Mouse (Mus musculus): ENCODE data around the gene H2-T24.
A peak's percentile ranks its signal among the peaks of the same experiment; 100 is the strongest.
"Not testable (repeated sequence)": the region's sequence is repeated elsewhere in the genome, so short reads cannot be mapped to it uniquely, and the experiment has no call there.

The H2-T24 gene

DNA sequence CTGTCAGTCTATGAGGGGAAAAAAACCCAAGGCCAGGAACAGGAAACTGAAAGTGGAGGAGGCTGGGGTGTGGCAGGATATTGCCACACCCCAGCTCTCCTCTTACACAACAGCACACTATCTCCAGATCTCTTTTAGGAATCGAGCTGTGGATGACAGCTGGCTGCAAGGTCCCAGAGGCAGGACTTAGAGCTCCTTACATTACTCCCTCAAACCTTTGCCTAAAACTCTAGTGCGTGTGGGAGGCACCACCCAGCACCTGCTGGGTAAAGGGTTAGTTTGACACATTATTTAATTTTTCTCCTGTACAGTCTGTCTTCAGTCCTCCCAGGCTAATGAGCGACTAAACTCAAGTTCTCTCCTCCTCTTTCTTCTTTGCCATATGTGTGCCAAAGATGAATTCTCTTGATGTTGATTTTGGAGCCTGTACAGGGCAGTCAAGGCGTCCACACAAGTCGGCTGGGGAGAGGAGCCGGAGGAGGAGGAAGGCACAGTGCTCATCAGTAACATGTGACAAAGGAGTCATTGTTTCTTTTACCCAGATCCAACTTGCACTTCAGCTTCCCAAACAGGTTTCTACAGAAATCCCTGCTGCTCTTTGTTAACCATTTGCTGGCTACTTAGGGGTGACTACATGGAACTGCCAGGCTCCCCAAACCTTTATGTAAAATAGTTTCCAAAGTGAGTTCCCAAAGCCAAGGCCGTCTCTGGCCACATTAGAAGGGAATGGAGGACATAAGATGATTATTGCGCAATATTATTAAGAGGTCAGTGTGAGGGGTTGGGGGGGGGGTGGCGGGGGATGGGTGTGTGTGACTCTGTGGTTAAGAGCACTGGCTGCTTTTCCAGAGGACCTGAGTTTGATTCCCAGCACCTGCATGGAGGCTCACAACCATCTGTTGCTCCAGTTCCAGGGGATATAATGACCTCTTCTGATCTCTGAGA lies 3.6 kb upstream of the H2-T24 start:
- no peak for DNase-seq (ENCODE audit: low spot score)

DNA sequence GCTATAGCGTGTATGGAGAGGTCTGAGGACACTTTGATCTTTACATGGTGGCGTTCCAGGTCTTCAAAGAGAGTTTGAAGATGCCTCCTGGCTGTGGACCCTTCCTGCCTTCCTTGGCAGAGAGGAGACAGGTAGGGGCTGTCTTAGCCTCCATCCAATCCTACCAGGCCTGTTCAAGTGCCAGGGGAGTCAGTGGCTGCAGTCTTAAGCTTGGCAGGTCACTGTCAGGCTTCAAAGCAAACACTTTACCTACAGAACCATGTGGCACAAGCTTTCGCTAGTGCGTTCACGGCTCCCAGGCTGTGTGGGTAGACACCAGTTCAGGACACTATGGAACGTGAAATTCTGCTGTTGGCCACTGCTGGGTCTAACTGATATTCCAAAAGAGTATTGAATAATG lies 2.6 kb upstream of the H2-T24 start:
- DNase-seq (ENCODE audit: low spot score) = no peak

DNA sequence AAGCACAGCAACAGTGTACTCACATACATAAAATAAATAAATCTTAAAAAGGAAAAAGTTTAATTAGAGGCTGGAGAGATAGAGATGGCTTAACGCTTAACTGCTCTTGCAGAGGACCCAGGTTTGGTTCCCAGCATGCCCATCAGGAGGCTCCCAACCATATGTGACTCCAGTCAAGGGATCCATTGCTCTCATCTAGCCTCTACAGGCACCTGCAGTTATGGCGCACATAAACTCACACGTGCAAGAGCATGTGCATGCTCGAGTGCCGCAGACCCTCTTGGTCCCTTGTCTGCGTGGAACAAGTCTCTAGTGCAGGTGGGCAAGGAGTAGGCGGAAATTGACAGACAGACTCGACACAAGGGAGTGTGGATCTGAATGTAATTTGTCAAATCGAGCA lies 1.7 kb upstream of the H2-T24 start:
- DNase-seq (ENCODE audit: low spot score) = no peak

DNA sequence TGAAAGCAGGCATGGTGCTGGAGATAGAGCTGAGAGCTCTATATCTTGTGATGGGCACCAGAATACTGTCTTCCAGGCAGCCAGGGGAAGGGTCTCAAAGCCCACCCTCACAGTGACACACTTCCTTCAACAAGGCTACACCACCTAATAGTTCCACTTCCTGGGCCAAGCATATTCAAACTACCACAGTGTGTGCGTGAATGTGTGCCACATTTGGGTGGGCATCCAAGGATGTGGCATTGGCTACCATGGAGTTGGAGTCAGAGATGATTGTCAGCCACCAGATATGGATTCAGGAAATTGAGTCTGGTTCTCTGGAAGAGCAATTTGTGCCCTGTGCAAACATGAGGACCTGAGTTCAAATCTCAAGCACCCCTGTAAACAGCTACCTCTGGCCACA lies 949 bp upstream of the H2-T24 start:
- DNase-seq (ENCODE audit: low spot score) = no peak

DNA sequence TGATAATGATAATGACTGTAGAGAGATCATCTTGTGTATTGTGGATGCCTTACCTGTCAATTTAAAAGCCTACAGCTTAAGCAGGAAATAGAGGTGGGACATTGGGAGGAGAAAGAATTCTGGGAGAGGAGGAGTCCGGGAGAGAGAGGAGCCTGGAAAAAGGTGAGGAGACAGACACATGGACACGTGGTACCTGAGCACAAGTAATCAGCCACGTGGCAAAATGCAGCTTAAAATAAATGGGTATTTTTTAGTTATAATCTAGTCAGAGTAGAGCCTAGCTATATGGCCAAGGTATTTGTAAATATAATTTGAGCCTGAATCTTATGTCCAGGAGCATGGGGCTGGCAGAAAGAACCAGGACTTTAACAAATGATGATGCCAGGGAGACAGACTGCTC lies 841 bp downstream of the H2-T24 start:
- DNase-seq (ENCODE audit: low spot score) = no peak

DNA sequence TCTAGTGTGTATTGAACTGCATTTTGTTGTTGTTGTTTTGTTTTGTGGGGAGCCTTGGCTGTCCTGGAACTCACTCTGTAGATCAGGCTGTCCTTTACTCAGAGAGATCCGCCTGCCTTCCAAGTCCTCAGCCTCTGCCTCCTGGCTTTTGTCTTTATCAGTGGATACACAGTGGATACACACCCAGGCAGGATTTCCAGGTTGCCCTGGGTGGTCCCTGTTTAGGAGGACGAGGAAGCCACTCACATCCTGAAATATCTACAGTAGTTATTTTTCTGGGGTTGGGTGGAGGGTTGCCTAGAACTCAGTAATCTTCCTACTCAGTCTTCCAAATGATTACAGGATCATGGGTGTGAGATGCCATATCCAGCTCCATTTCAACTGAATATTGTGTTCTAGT lies 1.4 kb downstream of the H2-T24 start:
- no peak for DNase-seq (ENCODE audit: low spot score)

DNA sequence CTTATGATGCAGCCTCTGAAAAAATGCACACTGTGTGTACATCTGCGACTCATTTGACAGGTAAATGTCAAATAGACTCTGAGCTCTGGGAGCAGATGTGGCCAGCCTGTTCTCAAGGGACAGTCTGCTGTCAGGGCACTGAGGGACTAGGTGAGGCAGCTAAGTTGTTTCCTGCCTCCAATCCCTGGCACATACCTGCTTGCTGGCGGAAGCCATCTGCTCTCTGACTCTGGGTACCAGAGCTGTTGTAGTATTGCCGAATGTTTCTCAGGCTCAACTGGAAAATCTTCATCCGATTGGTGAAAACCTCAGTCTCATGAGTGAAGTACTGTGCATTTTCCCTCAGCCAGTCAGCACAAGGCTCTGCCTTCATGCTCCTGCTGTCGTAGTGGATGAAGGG lies 3.3 kb downstream of the H2-T24 start:
- DNase-seq (ENCODE audit: low spot score) = no peak

DNA sequence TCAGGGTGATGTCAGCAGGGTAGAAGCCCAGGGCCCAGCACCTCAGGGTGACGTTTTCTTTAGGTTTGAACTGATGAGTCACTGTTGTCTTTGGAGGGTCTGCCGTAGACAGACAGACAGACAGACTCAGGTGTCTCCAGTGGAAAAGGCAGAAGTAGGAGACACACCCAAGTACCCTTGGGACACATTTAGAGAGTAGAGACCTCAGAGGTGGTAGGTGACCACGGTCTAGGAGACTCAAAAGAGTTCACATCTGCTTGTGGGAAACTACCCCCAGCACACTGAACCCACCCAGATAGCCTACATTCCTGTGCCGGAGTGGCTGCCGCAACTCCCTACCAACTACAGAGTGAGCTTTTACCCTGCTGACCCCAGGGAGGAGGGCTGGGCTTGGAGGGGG lies 5.4 kb downstream of the H2-T24 start:
- DNase-seq (ENCODE audit: low spot score) = no peak

DNA sequence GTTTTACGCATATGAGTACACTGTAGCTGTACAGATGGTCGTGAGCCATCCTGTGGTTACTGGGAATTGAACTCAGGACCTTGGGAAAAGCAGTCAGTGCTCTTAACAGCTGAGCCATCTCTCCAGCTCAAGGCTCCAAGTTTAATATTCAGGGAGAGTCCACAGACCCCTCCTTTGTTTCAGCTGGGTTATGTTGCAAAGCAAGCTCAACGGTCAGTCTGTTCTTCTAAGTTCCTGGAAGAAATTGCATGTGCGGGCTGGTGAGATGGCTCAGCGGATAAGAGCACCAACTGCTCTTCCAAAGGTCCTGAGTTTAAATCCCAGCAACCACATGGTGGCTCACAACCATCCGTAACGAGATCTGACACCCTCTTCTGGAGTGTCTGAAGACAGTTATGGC lies 16.0 kb downstream of the H2-T24 start:
- not testable (repeated sequence) for DNase-seq (ENCODE audit: low spot score)

DNA sequence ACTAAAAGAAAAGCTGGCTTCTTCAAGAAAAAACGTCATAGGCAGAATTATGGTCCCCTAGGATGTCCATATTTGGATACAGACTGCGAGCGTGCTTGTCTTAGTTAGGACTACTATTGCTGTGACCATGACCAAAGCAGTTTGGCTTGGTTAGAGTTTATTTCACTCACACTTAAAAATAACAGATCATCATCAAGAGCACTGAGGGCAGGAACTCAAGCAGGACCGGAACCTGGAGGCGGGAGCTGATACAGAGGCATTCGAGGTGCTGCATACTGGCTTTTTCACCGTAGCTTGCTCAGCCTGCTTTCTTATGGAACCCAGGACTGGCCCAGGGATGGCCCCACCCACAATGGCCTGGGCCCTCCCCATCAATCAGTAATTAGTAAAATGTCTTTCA lies 17.0 kb downstream of the H2-T24 start:
- no peak for DNase-seq (ENCODE audit: low spot score)

DNA sequence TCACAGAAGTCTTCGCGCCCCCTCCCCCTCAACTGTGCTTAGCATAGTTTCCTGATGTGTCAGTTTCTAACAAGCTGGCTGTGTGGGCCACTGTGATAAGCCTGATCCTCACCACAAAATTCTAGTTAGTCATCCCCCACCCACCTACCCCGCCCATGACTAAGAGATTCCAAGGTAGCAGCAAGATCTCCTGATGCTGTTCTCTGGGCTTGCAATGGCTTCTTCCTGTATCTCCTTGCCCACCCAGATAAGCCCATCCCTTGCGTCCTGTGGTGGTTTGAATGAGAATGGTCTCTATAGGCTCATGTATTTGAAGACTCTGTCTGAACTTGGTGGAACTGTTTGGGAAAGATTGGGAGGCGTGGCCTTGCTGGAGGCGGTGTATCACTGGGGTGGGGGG lies 18.4 kb downstream of the H2-T24 start:
- no peak for DNase-seq (ENCODE audit: low spot score)

DNA sequence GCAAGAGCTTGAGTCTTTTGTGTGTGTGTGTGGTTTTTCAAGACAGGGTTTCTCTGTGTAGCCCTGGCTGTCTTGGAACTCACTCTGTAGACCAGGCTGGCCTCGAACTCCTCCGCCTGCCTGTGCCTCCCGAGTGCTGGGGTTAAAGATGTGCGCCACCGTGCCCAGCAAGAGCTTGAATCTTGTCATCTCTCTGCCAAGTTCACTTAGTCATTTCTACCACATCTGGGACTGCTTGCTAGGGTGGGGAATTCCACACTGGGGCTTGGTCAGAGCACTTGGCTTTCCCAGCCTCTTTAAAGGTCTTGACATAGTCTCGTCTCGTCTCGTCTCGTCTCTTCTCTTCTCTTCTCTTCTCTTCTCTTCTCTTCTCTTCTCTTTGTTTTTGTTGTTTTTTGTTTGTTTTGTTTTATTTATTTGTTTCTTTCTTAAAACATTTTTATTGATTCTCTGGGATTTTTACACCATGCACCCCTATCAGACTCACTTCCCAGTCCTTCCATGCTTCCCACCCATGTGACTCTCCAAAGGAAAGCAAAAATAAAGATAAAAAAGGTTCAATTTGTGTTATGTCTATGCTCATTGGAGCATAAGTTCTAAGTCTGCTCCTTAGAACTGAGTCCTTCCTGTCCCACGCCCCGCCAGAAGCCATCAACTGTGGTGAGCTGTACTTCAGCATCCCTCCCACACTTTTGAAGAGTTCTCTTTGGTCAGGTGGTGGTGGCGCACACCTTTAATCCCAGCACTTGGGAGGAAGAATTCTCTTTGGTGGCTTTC lies 19.1 kb downstream of the H2-T24 start:
- no peak for DNase-seq (ENCODE audit: low spot score)

DNA sequence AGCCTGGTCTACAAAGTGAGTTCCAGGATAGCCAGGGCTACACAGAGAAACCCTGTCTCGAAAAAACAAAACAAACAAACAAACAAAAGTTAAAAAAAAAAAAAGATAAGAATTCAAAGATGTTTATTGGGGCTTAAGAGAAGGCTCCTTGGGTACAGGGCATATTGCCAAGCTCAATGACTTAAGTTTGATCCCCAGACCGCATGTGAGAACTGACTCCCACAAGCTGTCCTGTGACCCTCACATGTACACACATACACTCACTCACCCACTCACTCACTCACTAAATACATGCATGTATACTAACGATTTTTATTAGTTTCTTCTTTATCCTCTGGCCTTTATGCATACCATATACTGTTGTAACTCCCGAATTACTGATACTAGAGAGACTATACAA lies 20.0 kb downstream of the H2-T24 start:
- DNase-seq (ENCODE audit: low spot score) = no peak

DNA sequence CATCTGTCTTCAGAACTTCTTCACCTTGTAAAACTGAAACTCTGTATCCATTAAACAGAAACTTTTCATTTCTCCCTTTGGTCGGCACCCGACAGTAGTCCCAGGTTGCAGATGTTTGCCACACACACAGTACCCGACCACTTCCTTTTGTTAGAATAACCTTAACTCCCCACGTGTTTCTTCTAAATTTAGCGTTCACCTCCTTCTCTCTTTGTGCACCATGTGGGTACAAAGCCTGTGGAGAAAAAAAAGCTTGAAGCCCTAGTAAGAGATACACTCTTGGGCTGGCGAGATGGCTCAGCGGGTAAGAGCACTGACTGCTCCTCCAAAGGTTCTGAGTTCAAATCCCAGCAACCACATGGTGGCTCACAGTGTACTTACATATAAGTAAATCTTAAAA lies 21.0 kb downstream of the H2-T24 start:
- DNase-seq (ENCODE audit: low spot score) = no peak

DNA sequence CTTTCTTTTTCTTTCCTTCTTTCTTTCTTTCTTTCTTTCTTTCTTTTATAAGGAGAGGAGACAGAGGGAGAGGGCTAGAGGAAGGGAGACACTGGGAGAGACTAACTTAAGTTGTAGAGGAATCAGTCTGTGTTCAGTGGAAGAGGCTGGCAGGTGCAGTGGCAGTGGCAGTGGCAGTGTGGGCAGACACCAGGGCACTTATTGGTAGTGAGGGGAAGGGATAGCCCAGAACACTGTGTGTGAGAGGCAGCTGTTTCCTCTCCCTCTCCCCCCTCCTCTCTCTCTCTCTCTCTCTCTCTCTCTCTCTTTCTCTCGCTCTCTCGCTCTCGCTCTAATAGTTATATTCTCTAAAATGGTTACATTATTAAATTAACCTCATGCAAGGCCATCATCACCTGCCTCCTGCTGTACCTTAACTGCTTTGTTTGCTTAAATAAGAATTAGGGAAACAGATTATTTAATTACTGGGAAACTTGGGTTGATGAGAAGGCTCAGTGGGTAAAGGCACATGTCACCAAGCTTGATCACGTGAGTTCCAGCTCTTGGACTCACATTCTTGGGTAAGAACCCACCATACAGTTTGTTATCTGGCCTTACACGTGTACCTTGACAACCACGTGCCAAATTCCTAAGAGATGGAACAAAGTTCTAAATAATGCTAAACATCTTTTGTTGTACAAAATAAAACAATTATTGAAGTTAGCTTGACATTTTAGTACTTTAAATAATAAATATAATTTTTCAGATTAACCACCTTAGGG lies 21.6 kb downstream of the H2-T24 start:
- no peak for DNase-seq (ENCODE audit: low spot score)

DNA sequence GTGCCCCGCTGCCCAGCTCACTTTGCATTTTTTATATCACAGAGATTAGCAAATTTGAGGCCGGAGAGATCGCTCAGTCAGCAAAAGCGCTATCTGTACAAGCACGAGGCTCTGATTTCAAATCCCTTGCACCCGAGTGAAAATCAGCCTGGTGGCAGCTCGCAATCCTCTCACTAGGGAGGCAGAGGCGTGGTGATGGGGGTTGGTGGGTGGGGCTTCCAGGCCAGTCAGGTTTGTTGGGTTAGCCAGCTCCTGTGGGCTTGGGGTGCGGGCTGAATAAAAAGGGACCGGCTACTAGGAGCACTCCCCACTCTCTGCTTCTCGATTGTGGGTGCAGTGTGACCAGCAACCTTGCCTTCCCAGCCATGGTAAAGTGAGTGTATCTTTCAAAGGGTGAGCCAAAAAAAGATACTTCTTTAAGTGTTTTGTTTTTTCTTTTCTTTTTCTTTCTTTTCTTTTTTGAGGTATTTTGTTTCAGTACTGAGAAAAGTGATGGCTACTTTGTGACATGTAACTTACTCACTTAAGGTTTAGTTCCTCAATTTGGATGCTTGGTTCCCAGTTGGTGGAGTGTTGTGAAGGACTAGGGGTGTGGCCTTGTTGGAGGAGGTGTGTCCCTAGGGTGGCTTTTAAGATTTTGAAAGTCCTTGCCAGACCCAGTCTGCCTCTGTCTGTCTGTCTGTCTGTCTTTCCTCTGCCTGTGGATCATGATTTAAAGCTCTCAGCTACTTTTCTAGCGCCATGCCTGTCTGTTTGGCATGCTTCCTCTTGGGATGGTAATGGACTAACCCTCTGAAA lies 22.4 kb downstream of the H2-T24 start:
- DNase-seq (ENCODE audit: low spot score) = no peak

DNA sequence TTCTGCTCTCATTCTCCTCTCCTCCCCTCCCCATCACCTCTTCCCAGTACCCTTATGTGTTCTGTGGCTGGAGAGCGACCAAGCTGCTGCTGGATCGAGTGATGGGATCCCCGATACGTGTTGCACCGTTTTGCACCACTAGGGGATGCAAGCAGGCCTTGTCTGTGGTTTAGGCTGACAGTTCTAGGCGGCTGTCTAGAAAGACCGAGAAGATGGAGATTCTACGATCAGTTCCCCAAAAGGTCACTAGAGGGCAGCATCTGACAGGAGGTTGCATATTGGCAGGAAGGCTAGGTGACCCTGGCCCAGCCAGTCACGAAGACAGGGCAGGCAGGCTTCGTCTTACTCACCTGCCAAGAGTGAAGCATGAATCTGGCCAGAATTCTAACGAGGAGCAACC lies 23.4 kb downstream of the H2-T24 start:
- DNase-seq (ENCODE audit: low spot score) = peak; percentile 89

DNA sequence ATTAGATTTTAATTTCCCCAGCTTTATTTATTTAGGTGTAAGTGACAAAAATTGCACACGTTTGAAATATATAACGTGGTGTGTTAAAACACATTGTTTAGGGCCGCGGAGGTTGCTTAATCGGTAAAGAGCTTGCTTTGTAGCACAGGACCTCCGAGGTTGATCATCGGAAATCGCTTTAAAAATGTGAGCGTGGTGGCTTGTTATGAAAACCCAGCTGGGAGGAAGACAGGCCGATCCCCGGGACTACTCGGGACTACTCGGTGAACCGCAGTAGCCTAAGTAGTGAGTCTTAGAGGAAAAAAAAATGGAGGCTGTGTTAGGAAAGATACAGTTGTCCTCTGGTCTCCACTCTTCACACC lies 25.5 kb downstream of the H2-T24 start:
- no peak for DNase-seq (ENCODE audit: low spot score)

DNA sequence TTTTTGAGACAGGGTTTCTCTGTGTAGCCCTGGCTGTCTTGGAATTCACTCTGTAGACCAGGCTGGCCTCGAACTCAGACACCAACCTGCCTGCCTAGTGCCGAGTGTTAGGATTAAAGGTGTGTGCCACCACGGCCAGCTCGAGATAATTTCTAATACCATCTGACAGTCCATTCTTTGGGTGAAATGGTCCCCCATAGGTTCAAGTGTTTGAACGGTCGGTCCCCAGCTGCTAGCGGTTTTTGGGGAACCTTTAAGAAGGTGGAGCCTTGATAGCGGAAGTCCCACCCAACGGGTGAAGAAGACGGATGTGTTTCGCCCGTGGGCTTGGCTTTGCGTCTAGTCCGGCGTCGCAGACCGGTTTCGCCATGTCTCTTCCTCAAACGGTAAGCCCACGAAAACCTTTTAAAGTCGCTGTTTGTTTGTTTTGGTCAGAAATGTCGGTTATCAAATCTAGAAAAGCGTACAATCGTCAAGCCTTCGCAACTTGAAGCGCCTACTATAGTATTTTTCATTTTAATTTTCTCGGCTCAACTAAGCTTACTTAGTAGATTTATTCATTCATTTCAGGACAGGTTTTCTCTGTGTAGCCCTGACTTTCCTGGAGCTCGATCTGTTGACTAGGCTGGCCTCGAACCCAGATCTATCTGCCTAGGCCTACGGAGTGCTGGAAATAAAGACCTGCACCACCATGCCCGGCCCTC lies 26.0 kb downstream of the H2-T24 start:
- peak; percentile 73 for DNase-seq (ENCODE audit: low spot score)

DNA sequence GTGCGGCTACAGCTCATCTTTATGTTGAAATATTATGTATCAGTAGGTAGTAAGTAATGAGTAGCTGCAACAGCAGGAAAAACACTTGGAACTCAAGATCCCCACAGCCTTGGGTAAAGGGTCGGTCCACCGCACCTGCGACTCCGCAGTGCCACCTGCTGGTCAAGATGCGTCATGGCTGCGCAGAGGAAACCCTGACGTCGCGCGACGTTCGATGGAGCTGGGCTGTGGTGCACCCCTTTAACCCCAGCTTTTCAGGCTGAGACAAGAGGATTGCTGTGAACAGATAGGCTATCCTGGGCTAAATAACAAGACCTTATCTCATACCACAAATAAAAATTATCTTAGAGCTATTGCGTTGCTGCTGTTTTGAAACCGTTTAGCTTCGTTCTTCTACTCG lies 26.7 kb downstream of the H2-T24 start:
- peak; percentile 77 for DNase-seq (ENCODE audit: low spot score)

DNA sequence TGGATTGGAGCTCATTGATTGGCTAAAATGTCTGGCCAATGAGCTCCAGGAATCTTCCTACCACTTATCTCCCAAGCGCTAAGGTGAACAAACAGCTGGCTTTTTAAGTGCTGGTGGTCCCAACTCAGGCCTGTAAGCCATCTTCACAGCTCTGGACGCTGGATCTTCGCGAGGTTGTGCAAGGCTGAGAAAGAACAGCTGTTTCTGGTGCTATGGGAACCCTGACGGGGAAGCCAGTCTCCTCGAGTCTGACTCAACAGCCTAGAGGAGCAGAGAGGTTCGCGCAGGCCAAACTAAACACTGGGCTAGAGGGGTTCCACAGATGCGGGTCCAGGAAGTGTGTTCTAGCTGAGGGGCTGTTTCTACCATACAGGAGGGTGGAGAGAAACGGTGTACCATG lies 28.6 kb downstream of the H2-T24 start:
- DNase-seq (ENCODE audit: low spot score) = no peak

Data from ovary, postnatal 36 days (tissue).